Mouse (Mus musculus) stomach, embryonic 16.5 days (tissue): ENCODE measurements around the gene Plekha8. TPM values are rescaled to one million over a fixed set of nuclear protein-coding genes. Genes with fewer than 3 reads are reported as not detected.

Experiments
- ATAC-seq: fragments of 200-750 bp; cut with Nextera tagmentation; 2 replicates; pipeline ENCODE4 v1.8.0; 2017; ENCODE audit warnings: moderate number of reproducible peaks, moderate TSS enrichment; ENCODE audit not compliant: insufficient read depth, low FRiP score
- H3K27ac ChIP-seq: fragments of 300-500 bp; sonication (generic); 2 replicates; pipeline ENCODE4 v1.5.1; 2014; ENCODE audit warnings: low read length
- H3K27me3 ChIP-seq: fragments of 300-500 bp; sonication (generic); 2 replicates; pipeline ENCODE4 v1.6.1; 2014; ENCODE audit warnings: low read length, control low read depth, mixed read lengths; ENCODE audit not compliant: control insufficient read depth, insufficient read depth
- H3K36me3 ChIP-seq: fragments of 300-500 bp; sonication (generic); 2 replicates; pipeline ENCODE4 v1.6.1; 2014; ENCODE audit warnings: low read length; ENCODE audit not compliant: control insufficient read depth, insufficient read depth
- H3K4me1 ChIP-seq: fragments of 300-500 bp; sonication (generic); 2 replicates; pipeline ENCODE4 v1.6.1; 2014; ENCODE audit warnings: low read length, control low read depth, mixed read lengths; ENCODE audit not compliant: control insufficient read depth, insufficient read depth
- H3K4me2 ChIP-seq: fragments of 300-500 bp; sonication (generic); 2 replicates; pipeline ENCODE4 v1.6.1; 2014; ENCODE audit warnings: low read depth, low read length, mixed read lengths
- H3K4me3 ChIP-seq: fragments of 300-500 bp; sonication (generic); replicated peaks from 2 replicates; pipeline ENCODE4 v1.5.1; 2014; ENCODE audit warnings: mild to moderate bottlenecking, low read length
- H3K9ac ChIP-seq: fragments of 300-500 bp; sonication (generic); 2 replicates; pipeline ENCODE4 v1.6.1; 2014; ENCODE audit warnings: low read length
- H3K9me3 ChIP-seq: fragments of 300-500 bp; sonication (generic); replicated peaks from 2 replicates; pipeline ENCODE4 v1.6.1; 2016; ENCODE audit warnings: low read length, control low read depth; ENCODE audit not compliant: control insufficient read depth
- WGBS: fragments of 180-500 bp; shearing (Covaris S2); extraction: QIAGEN DNeasy Blood & Tissue Kit; methylation state at CpG from one replicate; pipeline ENCODE4 v1.1.7; 2014; 5-methylcytosine and 5-hydroxymethylcytosine counted together
- polyA plus RNA-seq: library from polyadenylated mRNA; unstranded; fragments of >200 nt; fragmentation: Nextera tagmentation; extraction: Ambion mirVana; gene quantifications from 2 replicates; pipeline ENCODE4 v1.2.1, GENCODE M21; 2015

Gene Plekha8
- polyA plus RNA-seq, 1 experiment from 2014 or later, result 5.3 TPM

DNA sequence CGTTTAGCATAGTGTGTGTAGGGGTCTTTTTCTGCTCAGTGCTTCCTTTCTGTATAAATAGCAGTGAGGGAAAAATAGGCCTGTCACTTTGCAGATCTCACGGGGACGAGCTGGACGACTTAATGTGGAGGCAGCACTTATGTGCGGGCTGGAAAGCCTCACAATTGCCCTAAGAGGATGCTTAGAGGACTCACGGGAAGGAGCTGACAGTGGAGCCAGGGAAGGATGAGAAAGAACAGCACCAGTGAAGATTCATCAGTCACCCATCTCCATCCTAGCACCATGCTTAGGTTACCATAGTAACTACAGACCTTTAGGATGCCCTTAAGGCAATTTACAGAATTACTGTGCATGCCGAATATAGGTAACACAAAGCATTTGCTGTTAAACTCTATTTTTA, 25.1 kb upstream of the Plekha8 start:
- Histone ChIP-seq H3K4me1 (peaks cover 7% of the 10 kb centered on the region; the same call in 1 of the 2 replicates), H3K4me2 (no peak overlapping the region), H3K9ac (no peak overlapping the region), H3K36me3 (no peaks in the 10 kb centered on the region), H3K27ac (no peak overlapping the region), H3K27me3 (no peaks in the 10 kb centered on the region), H3K9me3 (no peaks in the 10 kb centered on the region), H3K4me3 (no peak overlapping the region)
- WGBS, result 49% methylated on average over 7 of the region's 7 CpGs
- no peak for ATAC-seq

DNA sequence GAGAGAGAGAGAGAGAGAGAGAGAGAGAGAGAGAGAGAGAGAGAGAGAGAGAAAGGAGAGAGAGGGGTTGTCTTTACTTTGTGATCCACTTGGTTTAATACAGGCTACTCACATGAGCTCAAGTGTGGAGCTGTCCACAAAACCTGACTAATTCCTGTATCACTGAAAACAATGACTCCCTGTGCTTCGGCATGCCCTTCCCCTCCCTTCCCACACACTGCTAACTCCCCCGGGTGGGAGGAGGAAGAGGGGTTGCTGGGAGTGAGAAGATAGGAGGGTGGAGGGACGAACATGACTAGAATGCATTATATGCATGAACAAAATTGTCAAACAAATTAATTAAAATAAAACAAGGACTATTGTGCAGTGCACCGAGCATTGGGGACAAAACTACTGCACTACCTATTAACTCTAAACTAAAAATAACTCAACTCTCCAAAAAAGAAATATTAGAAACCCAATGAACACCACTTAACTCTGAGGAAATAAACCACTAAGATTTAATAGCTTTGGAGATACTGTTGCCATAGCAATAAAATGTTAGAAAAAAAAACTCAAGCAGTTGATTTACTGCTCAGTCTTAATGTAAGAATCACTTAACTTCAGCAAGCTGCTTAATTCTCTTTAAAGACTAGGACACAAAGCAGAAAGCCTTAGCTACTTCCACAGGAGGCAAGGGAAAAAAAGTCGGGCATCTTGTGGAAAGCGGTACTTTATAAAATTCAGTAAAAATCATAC, 21.5 kb upstream of the Plekha8 start:
- H3K4me2 ChIP-seq, result no peak overlapping the region
- ATAC-seq, result no peak
- no peak overlapping the region for H3K27ac ChIP-seq
- no peak overlapping the region for H3K9ac ChIP-seq
- H3K9me3 ChIP-seq, result no peaks in the 10 kb centered on the region
- H3K36me3 ChIP-seq, result no peaks in the 10 kb centered on the region
- H3K27me3 ChIP-seq, result no peaks in the 10 kb centered on the region
- H3K4me1 ChIP-seq, result peaks cover 2% of the 10 kb centered on the region; the same call in 1 of the 2 replicates
- WGBS, result 30% methylated on average over 6 of the region's 6 CpGs
- H3K4me3 ChIP-seq, result no peak overlapping the region

DNA sequence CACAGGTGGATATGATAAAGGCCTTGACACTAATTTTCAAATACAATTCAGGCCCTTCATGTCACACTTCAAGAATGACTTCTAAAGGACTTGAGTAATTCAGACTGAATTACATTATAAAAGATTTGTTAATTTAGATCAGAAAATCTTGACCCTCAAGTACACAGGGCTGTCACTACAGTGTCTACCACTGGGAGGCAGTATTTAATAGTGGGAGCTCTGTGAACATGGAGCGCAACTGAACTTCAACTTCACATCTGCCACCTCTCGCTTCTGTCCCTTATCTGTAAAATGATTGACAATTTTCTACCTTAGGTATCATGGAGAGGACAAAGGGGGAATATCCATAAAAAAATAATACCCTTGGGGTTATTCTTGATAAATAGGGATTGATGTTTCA, 8.7 kb upstream of the Plekha8 start:
- no peaks in the 10 kb centered on the region for H3K36me3 ChIP-seq
- 54% methylated on average over 2 of the region's 2 CpGs for WGBS
- H3K27me3 ChIP-seq, result no peaks in the 10 kb centered on the region
- H3K27ac ChIP-seq, result no peak overlapping the region
- ATAC-seq, result no peak
- no peaks in the 10 kb centered on the region for H3K9me3 ChIP-seq
- H3K4me1 ChIP-seq, result peaks cover 4% of the 10 kb centered on the region; the same call in 1 of the 2 replicates
- no peak overlapping the region for H3K4me3 ChIP-seq
- no peak overlapping the region for H3K4me2 ChIP-seq
- no peak overlapping the region for H3K9ac ChIP-seq

DNA sequence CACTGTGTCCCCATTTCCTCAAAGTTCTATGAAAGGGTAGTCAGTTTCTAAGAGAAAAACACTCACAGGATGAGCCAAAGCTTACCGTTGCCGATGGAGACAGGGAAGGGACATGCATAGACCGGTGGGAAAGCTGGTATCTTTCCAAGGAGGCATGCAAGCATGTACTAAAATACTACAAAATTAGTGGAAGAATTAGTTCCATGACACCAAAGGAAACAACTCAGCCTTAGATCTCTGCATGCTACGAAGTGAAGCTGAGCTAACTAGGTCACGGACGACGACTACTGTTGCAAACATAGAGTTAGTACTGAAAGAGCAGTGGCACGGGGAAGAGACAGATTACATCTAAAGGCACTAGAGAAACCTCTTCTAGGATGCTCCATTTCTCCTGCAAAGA, 8.0 kb upstream of the Plekha8 start:
- Histone ChIP-seq H3K4me3 (no peak overlapping the region), H3K4me2 (no peak overlapping the region), H3K27ac (no peak overlapping the region), H3K9ac (no peak overlapping the region), H3K4me1 (peaks cover 6% of the 10 kb centered on the region; the same call in 1 of the 2 replicates), H3K27me3 (no peaks in the 10 kb centered on the region), H3K36me3 (no peaks in the 10 kb centered on the region), H3K9me3 (no peaks in the 10 kb centered on the region)
- WGBS, result 81% methylated on average over 8 of the region's 8 CpGs
- no peak for ATAC-seq

DNA sequence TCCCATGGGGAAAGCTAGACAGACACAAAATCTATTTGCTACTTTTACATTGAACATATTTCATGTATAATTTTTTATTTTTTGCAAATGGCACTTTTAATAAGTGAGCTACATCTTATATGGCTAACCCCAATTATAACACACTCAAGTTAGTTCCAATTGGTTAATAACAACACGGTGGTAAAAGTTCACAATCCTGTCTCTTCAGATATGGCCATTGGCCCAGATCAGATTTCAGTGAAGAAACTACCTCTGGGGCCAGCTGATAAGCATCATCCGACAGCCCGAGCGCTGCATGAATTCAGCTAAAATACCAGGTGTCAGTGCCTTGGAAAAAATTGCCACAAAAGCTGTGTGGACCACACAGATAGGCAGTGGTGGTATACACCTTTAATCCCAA, 7.2 kb upstream of the Plekha8 start:
- Histone ChIP-seq H3K4me2 (no peak overlapping the region), H3K9ac (no peak overlapping the region), H3K27me3 (no peaks in the 10 kb centered on the region), H3K9me3 (no peaks in the 10 kb centered on the region), H3K36me3 (no peaks in the 10 kb centered on the region), H3K27ac (no peak overlapping the region), H3K4me3 (no peak overlapping the region), H3K4me1 (peaks cover 9% of the 10 kb centered on the region; the same call in 1 of the 2 replicates)
- no peak for ATAC-seq
- 68% methylated on average over 4 of the region's 4 CpGs for WGBS

DNA sequence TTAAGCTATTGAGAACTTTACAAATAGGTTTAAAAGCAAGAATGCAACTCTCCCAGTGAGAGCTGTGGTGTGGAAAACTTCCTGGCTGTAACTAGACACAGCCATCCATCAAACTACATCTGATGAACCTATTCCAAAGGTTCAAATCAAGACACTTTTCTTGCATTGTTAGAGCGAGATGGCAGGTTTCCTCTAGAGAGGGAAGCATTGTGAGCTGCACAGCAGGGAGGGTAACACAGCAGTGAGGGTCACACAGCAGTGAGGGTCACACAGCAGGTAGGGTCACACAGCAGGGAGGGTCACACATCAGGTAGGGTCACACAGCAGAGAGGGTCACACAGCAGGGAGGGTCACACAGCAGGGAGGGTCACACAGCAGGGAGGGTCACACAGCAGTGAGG, 6.7 kb upstream of the Plekha8 start:
- H3K27ac ChIP-seq, result no peak overlapping the region
- H3K4me3 ChIP-seq, result no peak overlapping the region
- no peak overlapping the region for H3K4me2 ChIP-seq
- H3K27me3 ChIP-seq, result no peaks in the 10 kb centered on the region
- H3K36me3 ChIP-seq, result no peaks in the 10 kb centered on the region
- H3K9me3 ChIP-seq, result no peaks in the 10 kb centered on the region
- WGBS, result 79% methylated on average over 1 of the region's 1 CpGs
- H3K4me1 ChIP-seq, result peaks cover 9% of the 10 kb centered on the region; the same call in 1 of the 2 replicates
- H3K9ac ChIP-seq, result no peak overlapping the region
- no peak for ATAC-seq

DNA sequence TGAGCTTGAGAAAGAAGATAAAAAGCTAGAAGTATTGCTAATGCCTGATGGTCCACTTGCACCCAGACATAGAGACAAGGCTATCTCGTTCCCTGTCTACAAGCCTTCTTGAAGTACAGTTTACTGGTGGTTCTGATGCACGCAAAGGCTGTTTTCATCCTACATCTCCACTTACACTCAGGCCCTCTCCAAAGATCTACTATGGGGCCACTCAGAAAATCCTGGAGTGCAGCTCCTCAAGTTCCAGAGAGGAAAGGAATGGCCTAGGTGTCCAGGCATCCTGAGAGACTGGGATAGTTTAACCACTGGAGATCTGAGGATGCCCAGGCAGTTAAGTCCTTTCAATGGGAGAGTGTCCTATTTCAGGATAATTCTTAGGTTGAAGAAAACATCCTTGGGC, 4.2 kb upstream of the Plekha8 start:
- Histone ChIP-seq H3K27ac (no peak overlapping the region), H3K4me2 (no peak overlapping the region), H3K36me3 (no peaks in the 10 kb centered on the region), H3K4me3 (no peak overlapping the region), H3K9me3 (no peaks in the 10 kb centered on the region), H3K27me3 (no peaks in the 10 kb centered on the region), H3K4me1 (peaks cover 10% of the 10 kb centered on the region; the same call in 1 of the 2 replicates), H3K9ac (no peak overlapping the region)
- no peak for ATAC-seq
- 92% methylated on average over 2 of the region's 2 CpGs for WGBS

DNA sequence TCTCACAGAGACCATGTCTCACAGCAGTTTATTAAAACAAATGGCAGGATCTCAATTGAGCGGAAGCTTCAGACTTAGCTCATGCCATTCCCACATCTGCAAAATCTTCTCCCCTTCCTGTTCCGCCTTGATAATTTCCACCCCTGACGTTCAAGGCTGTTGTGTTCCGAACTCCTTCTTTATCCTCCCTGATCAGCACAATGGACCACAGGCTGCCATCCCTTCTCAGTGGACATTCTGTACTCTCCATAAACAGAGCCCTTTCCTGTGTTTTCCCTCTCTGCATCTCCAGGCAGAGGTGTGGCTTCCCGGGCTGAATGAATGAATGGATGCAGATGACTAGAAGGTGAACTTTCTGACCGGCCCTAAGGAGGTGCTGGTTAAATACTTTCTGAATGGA, 3.1 kb upstream of the Plekha8 start:
- H3K9ac ChIP-seq, result no peak overlapping the region; the same call in 1 of the 2 replicates
- ATAC-seq, result no peak
- 37% methylated on average over 6 of the region's 6 CpGs for WGBS
- no peak overlapping the region for H3K27ac ChIP-seq
- H3K4me2 ChIP-seq, result peak overlapping the region; percentile 50
- H3K27me3 ChIP-seq, result no peaks in the 10 kb centered on the region
- peak overlapping the region; percentile 37 for H3K4me3 ChIP-seq
- no peaks in the 10 kb centered on the region for H3K36me3 ChIP-seq
- peaks cover 19% of the 10 kb centered on the region; the same call in 1 of the 2 replicates for H3K4me1 ChIP-seq
- H3K9me3 ChIP-seq, result no peaks in the 10 kb centered on the region

DNA sequence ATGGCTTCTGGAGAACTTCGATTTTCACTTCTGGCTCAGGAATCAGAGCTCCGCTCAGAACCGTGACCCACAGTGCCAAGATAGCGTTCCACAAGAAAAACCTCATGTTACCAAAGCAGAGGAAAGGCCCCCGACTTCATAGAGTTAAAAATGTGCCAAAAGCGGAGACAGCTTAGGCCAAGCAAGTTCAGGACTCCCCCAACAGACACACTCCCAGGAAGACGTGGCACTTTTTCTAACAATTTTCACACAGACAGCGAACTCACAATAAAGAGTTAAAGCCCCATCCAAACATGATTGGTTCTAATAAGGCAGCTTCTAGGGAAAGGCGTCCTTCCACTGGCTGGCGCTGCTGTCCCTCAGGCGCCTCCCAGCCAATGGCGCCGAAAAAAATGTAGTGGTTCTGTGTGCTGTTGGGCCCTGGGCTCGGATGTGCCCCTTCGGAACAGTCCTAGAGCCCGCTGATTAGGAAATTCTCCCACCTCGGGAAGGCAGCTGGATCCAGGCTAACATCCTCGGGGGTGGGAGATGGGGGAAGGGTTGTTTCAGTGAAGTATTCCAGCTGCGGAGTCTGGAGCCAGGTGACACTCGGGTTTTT, 1.9 kb upstream of the Plekha8 start:
- Histone ChIP-seq H3K9me3 (no peaks in the 10 kb centered on the region), H3K36me3 (no peaks in the 10 kb centered on the region), H3K4me1 (peaks cover 19% of the 10 kb centered on the region; the same call in 1 of the 2 replicates), H3K27ac (peak overlapping the region; percentile 61), H3K4me3 (peak overlapping the region; percentile 72), H3K4me2 (peak overlapping the region; percentile 63), H3K27me3 (no peaks in the 10 kb centered on the region), H3K9ac (peak overlapping the region; percentile 80)
- ATAC-seq, result peak; percentile 83
- under 1% methylated on average over 20 of the region's 20 CpGs for WGBS
